Mouse (Mus musculus): ENCODE measurements at regions not wholly inside any gene's neighbourhood (a gene's known extent, or its start where the extent isn't known, plus 50 kb on each side); places are given as distances from the start of the nearest gene placed in this dataset.

- no peak for DNase-seq (ENCODE audit: low spot score in 2 of 2)
Observed at GRCm38 (mm10) chr7:67895166-67895565, 57.5 kb upstream of the Igf1r start.

GRCm38 (mm10) chr7:67892917-67893316 lies 59.7 kb upstream of the Igf1r start:
- no peak for DNase-seq (ENCODE audit: low spot score in 2 of 2)

GRCm38 (mm10) chr7:67883040-67883439 lies 69.6 kb upstream of the Igf1r start:
- DNase-seq (ENCODE audit: low spot score in 2 of 2): no peak

GRCm38 (mm10) chr7:67882606-67883005 lies 70.0 kb upstream of the Igf1r start:
- no peak for DNase-seq (ENCODE audit: low spot score in 2 of 2)

GRCm38 (mm10) chr7:67878226-67878625 lies 74.4 kb upstream of the Igf1r start:
- DNase-seq (ENCODE audit: low spot score in 2 of 2): no peak

GRCm38 (mm10) chr7:67877587-67877986 lies 75.0 kb upstream of the Igf1r start:
- no peak for DNase-seq (ENCODE audit: low spot score in 2 of 2)

- no peak for DNase-seq (ENCODE audit: low spot score in 2 of 2)
Observed at GRCm38 (mm10) chr7:67854080-67855022, 94.8 kb upstream of the Synm start.

- no peak for DNase-seq (ENCODE audit: low spot score in 2 of 2)
Observed at GRCm38 (mm10) chr7:67852859-67853258, 93.3 kb upstream of the Synm start.

- no peak for DNase-seq (ENCODE audit: low spot score in 2 of 2)
Observed at GRCm38 (mm10) chr7:67849509-67849862, 89.9 kb upstream of the Synm start.

- peak; percentile 17 to 24 for DNase-seq (ENCODE audit: low spot score in 2 of 2)
Observed at GRCm38 (mm10) chr7:67848589-67849508, 89.3 kb upstream of the Synm start.

- no peak for DNase-seq (ENCODE audit: low spot score in 2 of 2)
Observed at GRCm38 (mm10) chr7:67846796-67847195, 87.3 kb upstream of the Synm start.

GRCm38 (mm10) chr7:67836984-67837383 lies 77.4 kb upstream of the Synm start:
- DNase-seq (ENCODE audit: low spot score in 2 of 2): no peak

- no peak for DNase-seq (ENCODE audit: low spot score in 2 of 2)
Observed at GRCm38 (mm10) chr7:67836117-67836949, 76.8 kb upstream of the Synm start.

- no peak for DNase-seq (ENCODE audit: low spot score in 2 of 2)
Observed at GRCm38 (mm10) chr7:67831738-67832137, 72.2 kb upstream of the Synm start.

GRCm38 (mm10) chr7:67827386-67827785 lies 67.8 kb upstream of the Synm start:
- DNase-seq (ENCODE audit: low spot score in 2 of 2): no peak

- no peak for DNase-seq (ENCODE audit: low spot score in 2 of 2)
Observed at GRCm38 (mm10) chr7:67826936-67827335, 67.4 kb upstream of the Synm start.

- DNase-seq (ENCODE audit: low spot score in 2 of 2): no peak
Observed at GRCm38 (mm10) chr7:67826368-67826767, 66.8 kb upstream of the Synm start.

GRCm38 (mm10) chr7:67825636-67826280 lies 66.2 kb upstream of the Synm start:
- DNase-seq (ENCODE audit: low spot score in 2 of 2): no peak

- no peak for DNase-seq (ENCODE audit: low spot score in 2 of 2)
Observed at GRCm38 (mm10) chr7:67823943-67824645, 64.6 kb upstream of the Synm start.

- DNase-seq (ENCODE audit: low spot score in 2 of 2): no peak
Observed at GRCm38 (mm10) chr7:67819551-67819950, 60.0 kb upstream of the Synm start.
